Mouse (Mus musculus) ovary, postnatal 14 days (tissue): ENCODE data around the gene Wdfy3.

Source experiments
- DNase-seq: peaks from one replicate; pipeline ENCODE4 v3.0.0; 2022; ENCODE audit warnings: low spot score

Wdfy3 gene

GRCm38 (mm10) chr5:102054511-102055093 is 15.1 kb downstream of the Wdfy3 start:
- DNase-seq = no peak

- no peak for DNase-seq
These were observed 16.8 kb downstream of the Wdfy3 start for GRCm38 (mm10) chr5:102052906-102053305.

GRCm38 (mm10) chr5:102052465-102052864 is 17.3 kb downstream of the Wdfy3 start:
- DNase-seq = no peak

GRCm38 (mm10) chr5:102050677-102051076 is 19.0 kb downstream of the Wdfy3 start:
- DNase-seq = no peak

GRCm38 (mm10) chr5:102048416-102048815 is 21.3 kb downstream of the Wdfy3 start:
- DNase-seq = no peak

GRCm38 (mm10) chr5:102046617-102047116 is 23.1 kb downstream of the Wdfy3 start:
- DNase-seq = no peak

GRCm38 (mm10) chr5:102045636-102046616 is 23.8 kb downstream of the Wdfy3 start:
- DNase-seq = no peak

- DNase-seq = no peak
These were observed 24.5 kb downstream of the Wdfy3 start for GRCm38 (mm10) chr5:102045177-102045576.

- no peak for DNase-seq
These were observed 36.4 kb downstream of the Wdfy3 start for GRCm38 (mm10) chr5:102033281-102033680.

- no peak for DNase-seq
These were observed 37.0 kb downstream of the Wdfy3 start for GRCm38 (mm10) chr5:102032594-102033240.

GRCm38 (mm10) chr5:102032191-102032590 is 37.5 kb downstream of the Wdfy3 start:
- DNase-seq = no peak

- no peak for DNase-seq
These were observed 46.3 kb downstream of the Wdfy3 start for GRCm38 (mm10) chr5:102023376-102023775.

GRCm38 (mm10) chr5:102022018-102022898 is 47.5 kb downstream of the Wdfy3 start:
- no peak for DNase-seq

- no peak for DNase-seq
These were observed 55.5 kb downstream of the Wdfy3 start for GRCm38 (mm10) chr5:102014235-102014634.

GRCm38 (mm10) chr5:102013781-102014180 is 55.9 kb downstream of the Wdfy3 start:
- no peak for DNase-seq

GRCm38 (mm10) chr5:102010961-102011360 is 58.8 kb downstream of the Wdfy3 start:
- no peak for DNase-seq

GRCm38 (mm10) chr5:102009606-102010005 is 60.1 kb downstream of the Wdfy3 start:
- DNase-seq = no peak

GRCm38 (mm10) chr5:102008712-102009111 is 61.0 kb downstream of the Wdfy3 start:
- DNase-seq = no peak

- DNase-seq = no peak
These were observed 63.3 kb downstream of the Wdfy3 start for GRCm38 (mm10) chr5:102006218-102006941.

GRCm38 (mm10) chr5:102003371-102003770 is 66.3 kb downstream of the Wdfy3 start:
- no peak for DNase-seq

GRCm38 (mm10) chr5:102001026-102001425 is 68.7 kb downstream of the Wdfy3 start:
- no peak for DNase-seq
